Mouse (Mus musculus) embryonic facial prominence, embryonic 11.5 days (tissue): ENCODE data around the gene Clp1. TPM values are rescaled to one million over a fixed set of nuclear protein-coding genes. Genes with fewer than 3 reads are reported as not detected.

ENCODE experiments used
- ATAC-seq: fragments of 200-750 bp; cut with Nextera tagmentation; replicated peaks from 2 replicates; pipeline ENCODE4 v1.8.0; 2017; ENCODE audit warnings: low read depth; ENCODE audit not compliant: insufficient number of reproducible peaks, low FRiP score, low TSS enrichment
- DNase-seq: peaks from one replicate; pipeline ENCODE4 v3.0.0-alpha.2; 2015; ENCODE audit warnings: low spot score
- H3K27ac ChIP-seq: fragments of 300-500 bp; sonication (generic); replicated peaks from 2 replicates; pipeline ENCODE4 v1.5.1; 2014; ENCODE audit warnings: mild to moderate bottlenecking, low read depth, low read length, control low read depth
- H3K27me3 ChIP-seq: fragments of 300-500 bp; sonication (generic); 2 replicates; pipeline ENCODE4 v1.6.1; 2014; ENCODE audit warnings: mild to moderate bottlenecking, low read length, moderate library complexity, mixed read lengths; ENCODE audit not compliant: control insufficient read depth, insufficient read depth
- H3K36me3 ChIP-seq: fragments of 300-500 bp; sonication (generic); replicated peaks from 2 replicates; pipeline ENCODE4 v1.6.1; 2014; ENCODE audit warnings: low read depth, mild to moderate bottlenecking, low read length, moderate library complexity, mixed read lengths; ENCODE audit not compliant: control insufficient read depth, insufficient read depth
- H3K4me1 ChIP-seq: fragments of 300-500 bp; sonication (generic); 2 replicates; pipeline ENCODE4 v1.6.1; 2014; ENCODE audit warnings: low read length, mixed read lengths; ENCODE audit not compliant: control insufficient read depth, insufficient read depth
- H3K4me2 ChIP-seq: fragments of 300-500 bp; sonication (generic); 2 replicates; pipeline ENCODE4 v1.6.1; 2014; ENCODE audit warnings: low read depth, mild to moderate bottlenecking, control low read depth, low read length, moderate library complexity
- H3K4me3 ChIP-seq: fragments of 300-500 bp; sonication (generic); 2 replicates; pipeline ENCODE4 v1.5.1; 2014; ENCODE audit warnings: low read depth, low read length, control low read depth
- H3K9ac ChIP-seq: fragments of 300-500 bp; sonication (generic); replicated peaks from 2 replicates; pipeline ENCODE4 v1.6.1; 2014; ENCODE audit warnings: mild to moderate bottlenecking, control low read depth, low read length
- H3K9me3 ChIP-seq: fragments of 300-500 bp; sonication (generic); replicated peaks from 2 replicates; pipeline ENCODE4 v1.6.1; 2016; ENCODE audit warnings: mild to moderate bottlenecking, low read length, inconsistent platforms, mixed read lengths; ENCODE audit not compliant: control insufficient read depth
- WGBS: fragments of 180-500 bp; shearing (Covaris S2); extraction: QIAGEN DNeasy Blood & Tissue Kit; methylation state at CpG from one replicate; pipeline ENCODE4 v1.1.7; 2014; 5-methylcytosine and 5-hydroxymethylcytosine counted together
- polyA plus RNA-seq: library from polyadenylated mRNA; unstranded; fragments of >200 nt; fragmentation: Nextera tagmentation; extraction: Ambion mirVana; gene quantifications from 2 replicates; pipeline ENCODE4 v1.2.1, GENCODE M21; 2014

Gene Clp1
- polyA plus RNA-seq, 1 experiment from 2014 or later = 61.1 TPM

- H3K27ac ChIP-seq = no peak overlapping the region; the same call in 1 of the 2 replicates
- DNase-seq (peak; percentile 46), ATAC-seq (no peak)
- peak overlapping the region; percentile 41 for H3K9ac ChIP-seq
- peak overlapping the region; percentile 37 for H3K4me2 ChIP-seq
- WGBS = 5% methylated on average over 27 of the region's 27 CpGs
- H3K9me3 ChIP-seq = no peaks in the 10 kb centered on the region
- H3K4me3 ChIP-seq = no peak overlapping the region
- H3K4me1 ChIP-seq = no peaks in the 10 kb centered on the region; the same call in none of the 2 replicates
- no peaks in the 10 kb centered on the region for H3K27me3 ChIP-seq
- no peaks in the 10 kb centered on the region for H3K36me3 ChIP-seq
Measured at GRCm38 (mm10) chr2:84736312-84737161, 9.4 kb upstream of the Clp1 start.

GRCm38 (mm10) chr2:84735346-84735920 is 8.3 kb upstream of the Clp1 start:
- Histone ChIP-seq H3K27ac (no peak overlapping the region), H3K4me3 (peak overlapping the region; percentile 46; the same call in 1 of the 2 replicates), H3K9ac (no peak overlapping the region), H3K9me3 (no peaks in the 10 kb centered on the region), H3K36me3 (no peaks in the 10 kb centered on the region), H3K4me1 (no peaks in the 10 kb centered on the region; the same call in none of the 2 replicates), H3K4me2 (peak overlapping the region; percentile 76), H3K27me3 (no peaks in the 10 kb centered on the region)
- ATAC-seq (no peak), DNase-seq (peak; percentile 28)
- WGBS = 22% methylated on average over 7 of the region's 7 CpGs

- WGBS = 2% methylated on average over 2 of the region's 2 CpGs
- no peaks in the 10 kb centered on the region for H3K36me3 ChIP-seq
- DNase-seq (no peak), ATAC-seq (no peak)
- H3K27ac ChIP-seq = no peak overlapping the region
- peak overlapping the region; percentile 76 for H3K4me2 ChIP-seq
- peak overlapping the region; percentile 46 for H3K4me3 ChIP-seq
- H3K9ac ChIP-seq = peak overlapping the region; percentile 77
- no peaks in the 10 kb centered on the region for H3K9me3 ChIP-seq
- no peaks in the 10 kb centered on the region for H3K27me3 ChIP-seq
- H3K4me1 ChIP-seq = no peaks in the 10 kb centered on the region; the same call in none of the 2 replicates
Measured at GRCm38 (mm10) chr2:84734919-84735318, 7.8 kb upstream of the Clp1 start.

- H3K27me3 ChIP-seq = no peaks in the 10 kb centered on the region
- ATAC-seq (0 out of 2 replicates have a peak, but pooled peaks have one; percentile 2), DNase-seq (peak; percentile 73)
- H3K36me3 ChIP-seq = no peaks in the 10 kb centered on the region
- peak overlapping the region; percentile 46 for H3K4me3 ChIP-seq
- H3K4me1 ChIP-seq = no peaks in the 10 kb centered on the region; the same call in none of the 2 replicates
- peak overlapping the region; percentile 76 for H3K4me2 ChIP-seq
- under 1% methylated on average over 11 of the region's 11 CpGs for WGBS
- no peaks in the 10 kb centered on the region for H3K9me3 ChIP-seq
- H3K9ac ChIP-seq = peak overlapping the region; percentile 77
- peak overlapping the region; percentile 52 for H3K27ac ChIP-seq
Measured at GRCm38 (mm10) chr2:84734351-84734864, 7.3 kb upstream of the Clp1 start.

GRCm38 (mm10) chr2:84733579-84734300 is 6.6 kb upstream of the Clp1 start, which contains the start of gene Ypel4:
TSS of gene Ypel4 (plus strand) at chr2:84734058.
- H3K36me3 ChIP-seq = no peaks in the 10 kb centered on the region
- H3K4me2 ChIP-seq = peak within 1 kb of the TSS; percentile 76
- DNase-seq = peak; percentile 62
- WGBS = 2% methylated on average over 8 of the region's 8 CpGs
- H3K4me3 ChIP-seq = peak within 1 kb of the TSS; percentile 46
- peak within 1 kb of the TSS; percentile 52 for H3K27ac ChIP-seq
- H3K4me1 ChIP-seq = no peaks in the 10 kb centered on the region; the same call in none of the 2 replicates
- H3K9me3 ChIP-seq = no peaks in the 10 kb centered on the region
- peak within 1 kb of the TSS; percentile 77 for H3K9ac ChIP-seq
- no peaks in the 10 kb centered on the region for H3K27me3 ChIP-seq
- ATAC-seq = peak; percentile 36

- 58% methylated on average over 1 of the region's 1 CpGs for WGBS
- no peak overlapping the region for H3K4me2 ChIP-seq
- H3K9ac ChIP-seq = no peak overlapping the region
Measured at GRCm38 (mm10) chr2:84732394-84732793, 5.2 kb upstream of the Clp1 start.

GRCm38 (mm10) chr2:84731206-84731605 is 4.1 kb upstream of the Clp1 start:
- no peak for DNase-seq
- H3K36me3 ChIP-seq = no peaks in the 10 kb centered on the region
- no peak for ATAC-seq
- no peak overlapping the region for H3K4me3 ChIP-seq
- H3K27me3 ChIP-seq = no peaks in the 10 kb centered on the region
- H3K9me3 ChIP-seq = no peaks in the 10 kb centered on the region
- no peak overlapping the region for H3K27ac ChIP-seq
- 83% methylated on average over 3 of the region's 3 CpGs for WGBS
- H3K4me2 ChIP-seq = no peak overlapping the region
- no peak overlapping the region for H3K9ac ChIP-seq
- no peaks in the 10 kb centered on the region; the same call in 1 of the 2 replicates for H3K4me1 ChIP-seq

More at GRCm38 (mm10) chr2:84732394-84732793, 5.2 kb upstream of the Clp1 start:
- H3K27ac ChIP-seq = no peak overlapping the region
- no peak for DNase-seq
- H3K36me3 ChIP-seq = no peaks in the 10 kb centered on the region
- no peak for ATAC-seq
- H3K4me3 ChIP-seq = no peak overlapping the region
- H3K9me3 ChIP-seq = no peaks in the 10 kb centered on the region
- H3K4me1 ChIP-seq = no peaks in the 10 kb centered on the region; the same call in none of the 2 replicates
- H3K27me3 ChIP-seq = no peaks in the 10 kb centered on the region
